Mouse (Mus musculus) gastrocnemius, postnatal 14 days (tissue): Measurements from ENCODE around the gene Calcr. TPM values are rescaled to one million over a fixed set of nuclear protein-coding genes. Genes with fewer than 3 reads are reported as not detected.
"Not testable (repeated sequence)": the region's sequence is repeated elsewhere in the genome, so short reads cannot be mapped to it uniquely, and the experiment has no call there.

Experiments
- DNase-seq: peaks from one replicate; pipeline ENCODE4 v3.0.0; 2021; ENCODE audit warnings: mixed read lengths
- intact Hi-C: fragments of 180-260 bp; cut with DNase I; formaldehyde crosslinking; loops from one replicate; pipeline ENCODE4 v1.15.1; 2025; ENCODE audit warnings: low total_unique reads
- long read RNA-seq, 2 experiments: library from polyadenylated mRNA; stranded (forward); transcript quantifications; one replicate each; pipeline ENCODE4 v2.0.0; 2021
- total RNA-seq, 2 experiments: library from RNA; stranded (reverse); gene quantifications; 2 replicates each; pipeline ENCODE4 v1.2.3; 2021

Calcr gene
- total RNA-seq, result 1 to 10 TPM; 1.0 to 1.5 TPM
- long read RNA-seq, experiment 1, result 0 reads
- long read RNA-seq, experiment 2, partial matches to known transcripts, result 0 of 3 reads
- long read RNA-seq, experiment 2, other reads (novel, unspliced or antisense), result 0 of 3 reads

- no peak for DNase-seq
- intact Hi-C loops, result no loop called here
Measured at GRCm38 (mm10) chr6:3764230-3764764, at the start of gene Calcr. Gene Calcr (minus strand): TSS chr6:3764714.

- intact Hi-C loops, result no loop called here
- no peak for DNase-seq
Measured at GRCm38 (mm10) chr6:3767485-3767884, 3.0 kb upstream of the Calcr start.

GRCm38 (mm10) chr6:3763171-3763967, 1.1 kb downstream of the Calcr start:
- DNase-seq, result no peak
- intact Hi-C loops, result no loop called here

GRCm38 (mm10) chr6:3751576-3751975, 12.9 kb downstream of the Calcr start:
- no peak for DNase-seq

GRCm38 (mm10) chr6:3749624-3750023, 14.9 kb downstream of the Calcr start:
- no peak for DNase-seq
- intact Hi-C loops, result no loop called here

More at GRCm38 (mm10) chr6:3751576-3751975, 12.9 kb downstream of the Calcr start:
- intact Hi-C loops, result no loop called here

GRCm38 (mm10) chr6:3745546-3745945, 19.0 kb downstream of the Calcr start:
- no peak for DNase-seq
- intact Hi-C loops, result no loop called here

- DNase-seq, result no peak
- intact Hi-C loops, result no loop called here
Measured at GRCm38 (mm10) chr6:3741996-3742713, 22.4 kb downstream of the Calcr start.

GRCm38 (mm10) chr6:3741296-3741695, 23.2 kb downstream of the Calcr start:
- intact Hi-C loops, result no loop called here
- peak; percentile 6 for DNase-seq

GRCm38 (mm10) chr6:3730246-3730867, 34.2 kb downstream of the Calcr start:
- intact Hi-C loops, result no loop called here
- DNase-seq, result no peak

- intact Hi-C loops, result no loop called here
Measured at GRCm38 (mm10) chr6:3688087-3688642, 76.3 kb downstream of the Calcr start.

GRCm38 (mm10) chr6:3678286-3678685, 86.2 kb downstream of the Calcr start:
- DNase-seq, intact Hi-C loops: not testable (repeated sequence)

More at GRCm38 (mm10) chr6:3688087-3688642, 76.3 kb downstream of the Calcr start:
- no peak for DNase-seq

GRCm38 (mm10) chr6:3677806-3678205, 86.7 kb downstream of the Calcr start:
- intact Hi-C loops, result no loop called here
- no peak for DNase-seq

- intact Hi-C loops, result not testable (repeated sequence)
Measured at GRCm38 (mm10) chr6:3671941-3672340, 92.6 kb downstream of the Calcr start.

GRCm38 (mm10) chr6:3664147-3664716, 100.3 kb downstream of the Calcr start:
- intact Hi-C loops, result no loop called here
- no peak for DNase-seq

More at GRCm38 (mm10) chr6:3671941-3672340, 92.6 kb downstream of the Calcr start:
- not testable (repeated sequence) for DNase-seq

GRCm38 (mm10) chr6:3658405-3658804, 106.1 kb downstream of the Calcr start:
- intact Hi-C loops, result no loop called here
- no peak for DNase-seq
